Mouse (Mus musculus): ENCODE data around the gene Nfu1. TPM values are rescaled to one million over a fixed set of nuclear protein-coding genes. Genes with fewer than 3 reads are reported as not detected.

Nfu1 gene
- polyA plus RNA-seq, 1 experiment from 2014 or later, result 92.4 TPM

DNA sequence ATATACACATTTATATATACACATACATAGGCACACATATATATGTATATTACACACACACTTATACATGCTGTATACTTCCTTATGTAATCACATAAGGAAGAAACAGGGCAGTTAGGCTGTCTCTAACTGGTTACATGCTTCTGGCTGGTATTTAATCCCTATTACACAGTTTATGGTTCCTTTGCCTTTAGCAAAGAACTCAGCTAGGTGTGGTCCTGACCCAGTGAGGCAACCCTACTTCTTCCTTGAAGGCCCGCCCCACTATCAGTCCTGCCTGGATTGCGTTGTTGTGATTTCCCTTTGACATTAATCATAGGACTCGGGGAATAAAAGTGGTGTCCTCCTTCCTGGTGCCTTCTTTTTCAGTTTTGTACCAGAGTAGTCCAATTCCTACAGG is 25.4 kb downstream of the Nfu1 start:
- H3K4me1 ChIP-seq (replicated peaks; ENCODE audit: control insufficient read depth, insufficient read depth, low read length), result no peaks in the 10 kb centered on the region
- H3K27ac ChIP-seq (ENCODE audit: low read depth, low read length), result no peak overlapping the region
- no peak overlapping the region for H3K9ac ChIP-seq (ENCODE audit: low read length)
- WGBS, result 90% methylated on average over 3 of the region's 3 CpGs
- H3K4me2 ChIP-seq (ENCODE audit: low read depth, low read length, severe bottlenecking), result no peak overlapping the region
- no peaks in the 10 kb centered on the region; the same call in 1 of the 2 replicates for H3K9me3 ChIP-seq (ENCODE audit: control insufficient read depth, low read length)
- DNase-seq (ENCODE audit: low spot score) (no peak), ATAC-seq (replicated peaks; ENCODE audit: low FRiP score) (no peak)
- H3K4me3 ChIP-seq (ENCODE audit: low read depth, low read length), result no peak overlapping the region
- no peaks in the 10 kb centered on the region for H3K27me3 ChIP-seq (ENCODE audit: control insufficient read depth, insufficient read depth, low read length)
- H3K36me3 ChIP-seq (ENCODE audit: control insufficient read depth, insufficient read depth, low read length), result no peaks in the 10 kb centered on the region; the same call in 1 of the 2 replicates

GRCm38 (mm10) chr6:87037826-87038620 is 29.0 kb downstream of the Nfu1 start:
- Histone ChIP-seq H3K9me3 (ENCODE audit: control insufficient read depth, low read length) (no peaks in the 10 kb centered on the region; the same call in 1 of the 2 replicates), H3K36me3 (ENCODE audit: control insufficient read depth, insufficient read depth, low read length) (no peaks in the 10 kb centered on the region; the same call in 1 of the 2 replicates), H3K27me3 (ENCODE audit: control insufficient read depth, insufficient read depth, low read length) (no peaks in the 10 kb centered on the region), H3K9ac (ENCODE audit: low read length) (no peak overlapping the region), H3K4me2 (ENCODE audit: low read depth, low read length, severe bottlenecking) (no peak overlapping the region), H3K4me3 (ENCODE audit: low read depth, low read length) (no peak overlapping the region), H3K4me1 (replicated peaks; ENCODE audit: control insufficient read depth, insufficient read depth, low read length) (peaks cover 3% of the 10 kb centered on the region; the same call in 1 of the 2 replicates), H3K27ac (ENCODE audit: low read depth, low read length) (no peak overlapping the region)
- 86% methylated on average over 10 of the region's 10 CpGs for WGBS
- no peak for DNase-seq (ENCODE audit: low spot score)
- no peak for ATAC-seq (replicated peaks; ENCODE audit: low FRiP score)

- DNase-seq (ENCODE audit: low spot score) (no peak), ATAC-seq (replicated peaks; ENCODE audit: low FRiP score) (no peak)
- Histone ChIP-seq H3K4me1 (replicated peaks; ENCODE audit: control insufficient read depth, insufficient read depth, low read length) (peaks cover 3% of the 10 kb centered on the region; the same call in 1 of the 2 replicates), H3K27me3 (ENCODE audit: control insufficient read depth, insufficient read depth, low read length) (no peaks in the 10 kb centered on the region), H3K36me3 (ENCODE audit: control insufficient read depth, insufficient read depth, low read length) (no peaks in the 10 kb centered on the region; the same call in 1 of the 2 replicates), H3K9me3 (ENCODE audit: control insufficient read depth, low read length) (no peaks in the 10 kb centered on the region; the same call in 1 of the 2 replicates), H3K27ac (ENCODE audit: low read depth, low read length) (no peak overlapping the region), H3K9ac (ENCODE audit: low read length) (no peak overlapping the region), H3K4me3 (ENCODE audit: low read depth, low read length) (no peak overlapping the region), H3K4me2 (ENCODE audit: low read depth, low read length, severe bottlenecking) (no peak overlapping the region)
- WGBS, result 86% methylated on average over 8 of the region's 8 CpGs
Observed at GRCm38 (mm10) chr6:87039161-87039560, 30.1 kb downstream of the Nfu1 start.

- no peak overlapping the region for H3K27ac ChIP-seq (ENCODE audit: low read depth, low read length)
- no peak overlapping the region for H3K9ac ChIP-seq (ENCODE audit: low read length)
- no peak for DNase-seq (ENCODE audit: low spot score)
- H3K9me3 ChIP-seq (ENCODE audit: control insufficient read depth, low read length), result no peaks in the 10 kb centered on the region; the same call in 1 of the 2 replicates
- peaks cover 3% of the 10 kb centered on the region; the same call in 1 of the 2 replicates for H3K4me1 ChIP-seq (replicated peaks; ENCODE audit: control insufficient read depth, insufficient read depth, low read length)
- H3K36me3 ChIP-seq (ENCODE audit: control insufficient read depth, insufficient read depth, low read length), result no peaks in the 10 kb centered on the region; the same call in 1 of the 2 replicates
- H3K27me3 ChIP-seq (ENCODE audit: control insufficient read depth, insufficient read depth, low read length), result no peaks in the 10 kb centered on the region
- ATAC-seq (replicated peaks; ENCODE audit: low FRiP score), result no peak
- no peak overlapping the region for H3K4me3 ChIP-seq (ENCODE audit: low read depth, low read length)
- 84% methylated on average over 4 of the region's 4 CpGs for WGBS
- H3K4me2 ChIP-seq (ENCODE audit: low read depth, low read length, severe bottlenecking), result no peak overlapping the region
Observed at GRCm38 (mm10) chr6:87040971-87041370, 31.9 kb downstream of the Nfu1 start.

- H3K9ac ChIP-seq (ENCODE audit: low read length), result no peak overlapping the region; the same call in 1 of the 2 replicates
- no peak overlapping the region; the same call in 1 of the 2 replicates for H3K4me2 ChIP-seq (ENCODE audit: low read depth, low read length, severe bottlenecking)
- WGBS, result 90% methylated on average over 7 of the region's 7 CpGs
- H3K27ac ChIP-seq (ENCODE audit: low read depth, low read length), result no peak overlapping the region
- H3K27me3 ChIP-seq (ENCODE audit: control insufficient read depth, insufficient read depth, low read length), result no peaks in the 10 kb centered on the region
- H3K4me1 ChIP-seq (replicated peaks; ENCODE audit: control insufficient read depth, insufficient read depth, low read length), result peaks cover 3% of the 10 kb centered on the region; the same call in 1 of the 2 replicates
- no peak overlapping the region for H3K4me3 ChIP-seq (ENCODE audit: low read depth, low read length)
- ATAC-seq (replicated peaks; ENCODE audit: low FRiP score), result no peak
- DNase-seq (ENCODE audit: low spot score), result no peak
- H3K36me3 ChIP-seq (ENCODE audit: control insufficient read depth, insufficient read depth, low read length), result no peaks in the 10 kb centered on the region; the same call in 1 of the 2 replicates
- H3K9me3 ChIP-seq (ENCODE audit: control insufficient read depth, low read length), result no peaks in the 10 kb centered on the region; the same call in 1 of the 2 replicates
Observed at GRCm38 (mm10) chr6:87041431-87041830, 32.4 kb downstream of the Nfu1 start.

- H3K4me2 ChIP-seq (ENCODE audit: low read depth, low read length, severe bottlenecking), result peak overlapping the region; percentile 78
- H3K4me1 ChIP-seq (replicated peaks; ENCODE audit: control insufficient read depth, insufficient read depth, low read length), result peaks cover 3% of the 10 kb centered on the region; the same call in 1 of the 2 replicates
- DNase-seq (ENCODE audit: low spot score), result no peak
- peak overlapping the region; percentile 74 for H3K9ac ChIP-seq (ENCODE audit: low read length)
- H3K36me3 ChIP-seq (ENCODE audit: control insufficient read depth, insufficient read depth, low read length), result no peaks in the 10 kb centered on the region; the same call in 1 of the 2 replicates
- 2% methylated on average over 11 of the region's 11 CpGs for WGBS
- peak overlapping the region; percentile 85 for H3K4me3 ChIP-seq (ENCODE audit: low read depth, low read length)
- peak overlapping the region; percentile 93 for H3K27ac ChIP-seq (ENCODE audit: low read depth, low read length)
- no peaks in the 10 kb centered on the region for H3K27me3 ChIP-seq (ENCODE audit: control insufficient read depth, insufficient read depth, low read length)
- ATAC-seq (replicated peaks; ENCODE audit: low FRiP score), result no peak
- H3K9me3 ChIP-seq (ENCODE audit: control insufficient read depth, low read length), result no peaks in the 10 kb centered on the region; the same call in 1 of the 2 replicates
Observed at GRCm38 (mm10) chr6:87042004-87042336, 32.9 kb downstream of the Nfu1 start.

DNA sequence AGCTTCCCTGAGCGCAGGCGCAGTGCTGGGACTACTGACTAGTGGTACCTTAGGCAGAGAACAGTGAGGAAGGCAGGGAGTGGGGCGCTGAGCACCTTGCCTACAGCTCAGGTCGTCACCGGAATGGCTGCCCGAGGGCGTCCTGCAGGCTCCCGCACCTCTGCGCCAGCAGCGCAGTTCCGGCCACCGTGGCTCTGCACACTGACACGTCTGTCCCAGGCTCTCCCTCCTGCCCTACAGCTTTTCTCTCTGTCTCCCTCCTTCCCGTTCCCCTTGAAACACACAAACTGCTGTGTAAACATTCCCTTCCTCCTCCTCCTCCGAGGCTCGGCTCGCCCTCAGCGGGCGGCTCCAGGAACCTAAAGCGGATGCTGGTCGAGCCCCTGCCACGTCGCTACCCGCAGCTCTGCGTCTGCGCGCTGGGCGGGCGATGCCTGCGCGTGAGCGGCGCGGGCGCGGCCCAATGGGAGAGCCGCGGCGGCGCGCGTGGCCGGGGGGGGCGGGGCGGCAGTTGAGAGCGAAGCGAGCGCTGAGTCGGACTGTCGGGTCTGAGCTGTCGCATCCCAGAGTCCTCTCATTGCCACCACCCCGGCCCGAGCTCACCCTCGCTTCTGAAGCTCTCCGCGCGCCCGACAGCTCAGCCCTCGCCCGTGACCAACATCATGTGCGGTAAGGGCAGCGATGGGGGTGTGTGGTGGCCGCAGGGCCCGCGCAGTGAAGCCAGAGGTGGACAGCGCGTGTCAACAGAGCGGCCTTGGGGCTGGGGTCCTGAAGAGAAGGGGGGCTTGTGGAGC is 33.5 kb downstream of the Nfu1 start, which contains the start of gene Gfpt1:
TSS of gene Gfpt1 (plus strand) at position 510 of the 794 bp plus-strand sequence.
- Histone ChIP-seq H3K4me3 (ENCODE audit: low read depth, low read length) (peak within 1 kb of the TSS; percentile 85), H3K9me3 (ENCODE audit: control insufficient read depth, low read length) (no peaks in the 10 kb centered on the region), H3K27ac (ENCODE audit: low read depth, low read length) (peak within 1 kb of the TSS; percentile 93), H3K4me2 (ENCODE audit: low read depth, low read length, severe bottlenecking) (peak within 1 kb of the TSS; percentile 78), H3K9ac (ENCODE audit: low read length) (peak within 1 kb of the TSS; percentile 90), H3K4me1 (replicated peaks; ENCODE audit: control insufficient read depth, insufficient read depth, low read length) (peaks cover 3% of the 10 kb centered on the region; the same call in 1 of the 2 replicates), H3K27me3 (ENCODE audit: control insufficient read depth, insufficient read depth, low read length) (no peaks in the 10 kb centered on the region), H3K36me3 (ENCODE audit: control insufficient read depth, insufficient read depth, low read length) (no peaks in the 10 kb centered on the region)
- ATAC-seq (replicated peaks; ENCODE audit: low FRiP score) (peak; percentile 95), DNase-seq (ENCODE audit: low spot score) (peak; percentile 96)
- WGBS, result under 1% methylated on average over 68 of the region's 68 CpGs

- no peaks in the 10 kb centered on the region for H3K36me3 ChIP-seq (ENCODE audit: control insufficient read depth, insufficient read depth, low read length)
- peak overlapping the region; percentile 59; the same call in 1 of the 2 replicates for H3K27ac ChIP-seq (ENCODE audit: low read depth, low read length)
- DNase-seq (ENCODE audit: low spot score) (no peak), ATAC-seq (replicated peaks; ENCODE audit: low FRiP score) (peak; percentile 57)
- peak overlapping the region; percentile 90 for H3K9ac ChIP-seq (ENCODE audit: low read length)
- H3K4me3 ChIP-seq (ENCODE audit: low read depth, low read length), result peak overlapping the region; percentile 85
- peaks cover 3% of the 10 kb centered on the region; the same call in 1 of the 2 replicates for H3K4me1 ChIP-seq (replicated peaks; ENCODE audit: control insufficient read depth, insufficient read depth, low read length)
- WGBS, result under 1% methylated on average over 9 of the region's 9 CpGs
- H3K27me3 ChIP-seq (ENCODE audit: control insufficient read depth, insufficient read depth, low read length), result no peaks in the 10 kb centered on the region
- peak overlapping the region; percentile 78 for H3K4me2 ChIP-seq (ENCODE audit: low read depth, low read length, severe bottlenecking)
- H3K9me3 ChIP-seq (ENCODE audit: control insufficient read depth, low read length), result no peaks in the 10 kb centered on the region
Observed at GRCm38 (mm10) chr6:87043131-87043516, 34.1 kb downstream of the Nfu1 start.

Data from forebrain, embryonic 11.5 days (tissue).